Mouse (Mus musculus) right cerebral cortex, postnatal 14 days (tissue): ENCODE measurements at regions not wholly inside any gene's neighbourhood (a gene's known extent, or its start where the extent isn't known, plus 50 kb on each side); places are given as distances from the start of the nearest gene placed in this dataset.

Source experiments
- DNase-seq: peaks from one replicate; pipeline ENCODE4 v3.0.0; 2022

- no peak for DNase-seq
Observed at GRCm38 (mm10) chr12:9091951-9092350, 62.2 kb downstream of the Ttc32 start.

DNA sequence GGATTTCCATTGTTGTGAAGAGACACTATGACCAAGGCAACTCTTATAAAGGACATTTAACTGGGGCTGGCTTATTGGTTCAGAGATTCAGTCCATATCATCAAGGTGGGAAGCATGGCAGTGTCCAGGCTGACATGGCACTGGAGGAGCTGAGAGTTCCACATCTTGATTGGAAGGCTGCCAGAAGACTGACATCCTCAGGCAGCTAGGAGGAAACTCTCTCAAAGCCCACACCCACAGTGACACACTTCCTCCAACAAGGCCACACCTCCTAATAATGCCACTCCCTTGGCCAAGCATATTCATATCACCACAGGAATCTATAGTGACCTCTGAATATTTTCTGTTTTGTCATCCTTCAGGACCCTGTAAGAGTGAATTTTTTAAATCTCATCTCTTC, 65.3 kb downstream of the Ttc32 start:
- no peak for DNase-seq

GRCm38 (mm10) chr12:9106416-9106815, 76.6 kb downstream of the Ttc32 start:
- no peak for DNase-seq

DNA sequence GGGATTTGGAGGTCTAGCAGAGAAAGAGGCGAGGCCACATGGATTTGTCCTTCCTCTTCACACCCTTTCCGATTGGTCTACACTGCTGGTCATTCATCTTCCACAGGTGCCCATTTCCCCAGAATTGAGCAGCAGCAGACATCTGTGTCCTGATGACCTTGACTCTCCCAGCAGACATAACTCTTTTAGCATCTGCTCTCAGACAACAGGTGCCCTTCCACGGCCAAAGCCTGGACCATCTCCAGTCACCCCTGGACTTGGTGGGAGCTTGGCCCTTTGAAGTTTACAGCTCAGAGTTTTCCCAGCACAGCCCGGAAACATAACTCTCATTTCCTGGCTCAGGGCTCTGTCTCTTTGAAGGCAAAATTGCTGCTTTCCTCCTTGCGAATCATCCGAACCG, 80.0 kb downstream of the Ttc32 start:
- no peak for DNase-seq

DNA sequence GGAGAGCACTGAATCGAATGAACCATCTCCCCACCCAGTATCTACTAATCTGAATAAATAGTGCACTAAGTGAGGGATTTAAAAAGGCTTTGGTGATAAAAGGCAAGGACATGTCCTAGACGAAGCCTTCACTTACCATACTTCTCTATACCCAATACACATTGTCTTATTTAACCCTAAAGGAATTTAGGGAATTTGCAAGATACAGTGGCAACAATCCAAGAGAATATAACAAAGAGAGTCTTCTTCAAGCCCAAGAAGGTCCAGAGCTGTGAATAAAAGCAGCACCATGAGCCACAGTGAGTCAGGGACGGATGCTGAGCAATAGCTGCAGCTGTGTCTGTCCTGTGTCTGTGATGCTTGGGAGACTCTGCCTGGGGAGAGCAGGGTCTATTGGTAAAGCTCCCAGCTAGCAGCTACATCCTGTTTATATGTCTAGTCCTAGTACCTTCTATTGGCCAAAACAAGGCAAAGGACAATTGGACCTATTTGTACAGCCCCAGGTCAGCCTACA, 82.4 kb downstream of the Ttc32 start:
- no peak for DNase-seq

DNA sequence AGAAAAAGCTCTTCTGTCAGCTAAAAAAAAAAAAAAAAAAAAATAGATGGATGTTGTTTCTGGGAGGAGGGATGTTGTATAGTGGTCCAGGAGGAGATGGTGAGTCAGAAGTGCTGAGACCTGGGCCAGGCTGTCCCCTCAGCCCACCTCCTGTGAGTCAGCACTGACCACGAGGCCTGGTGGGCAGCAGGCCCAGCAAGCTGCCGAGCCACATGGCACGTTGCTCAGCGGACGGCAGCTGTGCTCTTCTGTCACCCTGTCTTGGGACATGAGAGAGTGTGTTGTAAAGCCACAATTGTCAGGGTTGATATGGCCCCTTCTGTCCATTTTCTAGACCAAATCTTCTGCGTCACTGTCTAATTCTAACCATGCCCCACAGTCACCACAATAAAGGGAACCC, 83.9 kb downstream of the Ttc32 start:
- peak; percentile 19 for DNase-seq

- no peak for DNase-seq
Observed at GRCm38 (mm10) chr12:9114061-9114460, 84.3 kb downstream of the Ttc32 start.

DNA sequence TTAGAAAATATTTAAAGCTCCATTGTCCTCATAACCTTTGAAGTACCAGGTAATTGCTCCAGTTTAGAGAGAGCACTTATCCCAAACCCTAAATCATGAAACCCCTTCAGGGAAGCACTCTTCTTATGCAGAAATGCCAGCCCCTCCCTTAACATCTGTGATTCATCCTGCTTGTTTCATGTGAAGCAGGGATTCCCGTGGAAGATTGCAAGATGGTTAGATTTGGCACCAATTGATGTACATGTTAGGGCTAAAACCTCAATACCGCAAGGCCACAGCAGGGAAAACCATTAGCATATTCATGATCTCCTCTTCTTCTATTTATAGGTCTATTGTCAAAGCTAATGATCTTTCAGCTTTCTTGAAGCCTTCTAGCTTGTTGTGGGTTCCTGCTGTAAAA, 88.8 kb downstream of the Ttc32 start:
- DNase-seq: no peak

GRCm38 (mm10) chr12:9127931-9128550, 98.2 kb downstream of the Ttc32 start:
- DNase-seq: no peak

DNA sequence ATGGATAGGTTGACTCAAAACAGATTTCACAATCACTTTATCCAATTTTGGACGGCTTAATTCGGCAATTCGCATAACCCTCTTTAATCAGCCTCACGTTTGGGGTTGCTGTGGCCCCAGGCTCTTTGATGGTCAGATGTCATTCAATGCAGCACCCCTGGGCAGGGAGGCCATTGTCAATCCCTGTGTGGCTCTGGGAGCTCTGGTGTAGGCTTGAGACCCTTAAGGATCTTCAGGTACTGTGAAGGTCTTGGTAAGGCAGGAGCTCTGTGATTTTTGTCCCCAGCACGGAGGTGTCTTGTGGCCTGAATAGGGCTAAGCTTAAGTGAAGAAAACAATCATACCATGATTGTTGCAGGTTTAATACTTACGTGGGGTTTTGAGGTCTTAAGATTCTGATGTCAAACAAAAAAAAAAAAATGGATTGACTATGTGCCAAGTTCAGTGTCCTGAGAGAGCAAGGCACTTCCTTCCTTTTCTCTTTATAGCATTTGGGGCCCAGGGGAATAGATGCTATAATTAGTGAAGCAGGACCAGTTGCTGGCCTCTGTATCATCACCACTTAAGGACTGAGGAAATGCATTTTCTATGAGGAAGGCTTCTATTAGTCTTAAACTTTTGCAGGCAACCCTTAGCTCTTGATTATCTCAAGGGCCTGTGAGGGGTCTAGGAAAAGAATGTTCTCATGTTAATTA, 98.9 kb downstream of the Ttc32 start:
- no peak for DNase-seq

GRCm38 (mm10) chr12:9132621-9133020, 102.8 kb downstream of the Ttc32 start:
- DNase-seq: no peak

- no peak for DNase-seq
Observed at GRCm38 (mm10) chr12:9133890-9134870, 104.4 kb downstream of the Ttc32 start.

DNA sequence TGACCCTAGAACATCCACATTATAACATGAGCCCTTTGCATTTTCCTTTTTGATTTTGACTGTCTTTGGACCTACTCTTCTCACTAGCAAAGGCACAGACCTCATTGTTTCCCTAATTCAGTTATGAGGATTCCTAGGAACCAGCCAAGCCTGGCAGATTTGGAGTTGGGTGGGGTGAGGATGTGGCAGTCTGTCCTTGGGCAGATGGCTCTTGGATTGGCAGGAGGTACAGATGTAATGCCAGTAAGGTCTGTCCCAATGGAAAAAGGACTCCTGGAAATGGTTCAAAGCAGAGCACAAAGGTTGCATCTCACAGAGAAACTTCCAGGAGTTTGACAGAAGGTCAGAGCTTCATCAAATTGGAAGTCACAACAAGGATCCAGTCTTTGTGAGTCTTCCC, 121.2 kb downstream of the Ttc32 start:
- no peak for DNase-seq

- no peak for DNase-seq
Observed at GRCm38 (mm10) chr12:9151426-9151825, 121.6 kb downstream of the Ttc32 start.

DNA sequence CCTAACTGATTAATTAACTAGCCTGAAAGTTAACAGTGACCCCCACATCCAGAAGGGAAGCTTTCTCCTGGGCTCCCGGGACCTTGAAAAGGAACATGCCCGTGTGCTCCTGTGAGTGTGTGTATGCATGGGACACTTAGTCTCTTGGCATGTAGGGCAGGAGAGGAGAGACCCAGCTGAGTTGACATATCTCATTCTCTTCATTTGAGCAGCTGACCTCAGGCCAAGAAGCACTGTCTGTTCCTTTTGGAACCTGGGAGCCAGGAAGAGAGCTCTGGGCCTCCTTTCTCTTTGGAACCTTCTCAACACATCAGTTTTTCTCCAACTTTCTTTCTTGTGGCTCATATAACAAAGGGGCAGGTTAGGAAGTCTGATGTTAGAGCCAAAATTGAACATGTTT, 124.7 kb downstream of the Ttc32 start:
- DNase-seq: no peak

DNA sequence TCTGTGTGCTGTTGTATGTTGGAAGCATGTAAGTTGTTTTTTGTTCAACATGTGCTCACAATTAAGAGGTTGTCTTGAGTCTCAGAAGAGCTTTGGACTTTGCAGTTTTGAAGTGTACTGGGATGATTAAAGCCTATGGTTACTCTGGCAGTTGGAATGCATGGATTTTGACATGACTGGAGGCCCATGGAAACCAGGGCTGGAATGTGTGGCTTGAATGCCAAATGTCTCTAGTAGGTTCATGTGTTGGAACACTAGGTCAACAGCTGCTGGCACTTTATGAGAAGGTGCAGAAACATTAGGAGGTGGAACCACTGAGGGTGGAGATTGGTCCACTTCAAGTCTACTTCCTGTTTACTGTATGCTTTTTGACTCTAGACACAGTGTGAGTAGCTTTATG, 127.0 kb downstream of the Ttc32 start:
- no peak for DNase-seq

DNA sequence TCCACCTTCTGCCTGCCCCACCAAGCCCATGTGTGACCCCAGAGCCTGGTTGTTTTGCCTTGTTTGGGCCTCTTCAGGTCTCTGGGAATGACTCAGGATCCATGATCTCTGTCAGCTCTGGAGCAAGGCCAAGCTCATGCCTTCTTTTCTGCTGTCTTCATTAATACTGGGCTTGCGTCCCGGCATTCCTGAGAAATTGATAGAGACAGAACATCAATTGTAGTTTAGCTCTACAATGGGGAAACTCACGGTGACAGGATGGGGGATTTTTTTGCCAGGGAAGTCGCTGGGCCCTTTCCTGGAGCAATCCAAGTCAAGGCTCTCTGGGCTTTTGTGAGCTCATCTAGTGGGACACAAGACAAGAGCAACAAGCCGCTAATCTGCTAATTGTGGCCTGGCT, 129.0 kb downstream of the Ttc32 start:
- no peak for DNase-seq

- DNase-seq: no peak
Observed at GRCm38 (mm10) chr12:9165367-9165940, 135.7 kb downstream of the Ttc32 start.

GRCm38 (mm10) chr12:9166218-9166908, 136.6 kb downstream of the Ttc32 start:
- DNase-seq: peak; percentile 26

DNA sequence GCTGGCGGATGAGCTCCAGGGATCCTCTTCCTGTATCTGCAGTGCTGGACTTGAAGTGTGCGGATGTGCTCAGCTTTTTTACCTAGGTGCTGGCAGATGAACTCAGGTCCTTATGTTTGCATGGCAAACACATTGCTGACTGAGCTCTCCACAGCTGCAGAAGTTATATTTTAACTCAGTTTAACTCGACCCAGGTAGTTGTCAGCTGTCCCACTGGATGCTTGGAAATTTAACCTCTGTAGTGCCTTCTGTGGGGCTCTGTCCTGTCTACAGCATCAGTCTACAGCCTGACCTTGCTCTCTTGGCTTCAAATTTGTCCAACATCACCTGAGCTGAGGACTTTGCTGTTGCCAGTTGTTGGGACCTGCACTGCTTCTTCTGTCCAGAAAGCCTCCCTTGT, 139.2 kb downstream of the Ttc32 start:
- no peak for DNase-seq

- no peak for DNase-seq
Observed at GRCm38 (mm10) chr12:9173680-9174079, 143.9 kb downstream of the Ttc32 start.

DNA sequence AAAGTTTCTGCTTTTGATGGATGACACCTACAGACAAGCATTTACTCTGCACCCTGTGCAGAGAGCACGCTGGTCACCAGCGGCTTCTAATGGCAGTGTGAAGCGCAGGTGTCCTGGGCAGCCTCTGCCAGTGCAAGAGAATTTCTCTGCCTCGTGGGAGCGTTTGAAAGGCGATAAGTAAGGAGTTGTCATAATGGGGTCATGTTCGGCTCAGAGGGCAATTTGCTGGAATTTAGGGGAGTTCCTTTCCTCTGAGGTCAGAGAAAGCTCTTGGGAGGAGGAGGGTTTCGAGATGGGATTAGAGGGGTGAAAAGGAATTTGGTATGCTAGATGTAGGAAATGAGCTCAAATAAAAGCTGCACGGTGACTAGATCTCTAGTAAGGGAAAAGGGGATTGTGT, 144.5 kb downstream of the Ttc32 start:
- no peak for DNase-seq

DNA sequence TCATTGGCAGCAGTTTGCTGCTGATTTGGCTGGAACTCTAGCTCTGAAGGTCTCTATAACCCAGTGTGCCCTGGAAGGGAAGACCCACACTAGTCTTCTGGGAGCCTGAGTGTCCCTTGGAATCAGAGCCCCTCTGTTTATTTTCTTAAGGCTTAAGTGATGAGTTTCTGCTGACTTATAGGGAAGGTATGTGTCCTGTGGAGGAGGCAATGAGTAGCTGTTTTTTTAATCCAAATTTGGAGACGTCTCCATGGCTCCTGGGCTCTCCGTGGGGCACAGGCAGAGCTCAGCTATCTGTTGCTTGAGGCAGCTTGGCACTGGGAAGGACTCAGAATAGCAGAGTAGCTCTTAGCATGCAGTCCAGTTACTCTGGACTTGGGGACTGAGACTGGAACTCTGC, 146.4 kb downstream of the Ttc32 start:
- DNase-seq: no peak
